In the genomic region with DNA sequence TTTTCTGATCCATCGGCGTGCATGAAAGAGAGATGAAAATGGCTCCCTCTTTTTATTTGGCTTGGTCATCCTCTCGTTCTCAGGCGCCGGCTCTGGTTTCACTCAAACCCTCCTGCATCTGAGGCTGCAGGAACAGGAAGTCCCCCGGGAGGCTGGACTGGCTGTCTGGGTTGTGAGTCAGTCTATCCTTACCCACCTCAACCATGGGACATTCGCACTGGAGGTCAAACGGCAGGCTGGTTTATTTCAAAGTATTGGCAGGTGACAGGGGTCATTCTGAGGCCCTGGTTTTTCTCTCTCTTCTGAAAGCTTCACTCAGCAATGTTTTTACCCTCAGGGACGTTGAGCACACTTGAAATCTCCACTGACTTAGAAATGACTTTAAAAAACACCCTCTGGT, we compare ENCODE assay signal across 8 mouse cellular contexts.
A peak's percentile ranks its signal among the peaks of the same experiment; 100 is the strongest.
DNase-seq lines count a peak whose midpoint lies in the region; ATAC-seq and TF ChIP-seq lines count a peak whose summit lies in the region.

No protein-coding gene starts in this region.

- 0 out of 2 replicates have a peak overlapping the region, but pooled peaks have one; percentile 48 for H3K27ac ChIP-seq in kidney, embryonic 15.5 days
- H3K27ac ChIP-seq in kidney, embryonic 16.5 days (ENCODE audit: low read length) = no peak overlapping the region
- no peak overlapping the region for H3K27ac ChIP-seq in embryonic facial prominence, embryonic 15.5 days (replicated peaks)
- peak overlapping the region; percentile 41; the same call in 1 of the 2 replicates for H3K27ac ChIP-seq in heart, postnatal 0 days (ENCODE audit: low read depth)
- peak overlapping the region; percentile 64; the same call in 1 of the 2 replicates for H3K27ac ChIP-seq in stomach, embryonic 15.5 days

- 0 out of 2 replicates have a peak overlapping the region, but pooled peaks have one; percentile 2 for H3K9ac ChIP-seq in kidney, embryonic 15.5 days
- no peak overlapping the region for H3K9ac ChIP-seq in kidney, embryonic 16.5 days (replicated peaks; ENCODE audit: low read length)
- no peak overlapping the region for H3K9ac ChIP-seq in embryonic facial prominence, embryonic 15.5 days
- H3K9ac ChIP-seq in heart, postnatal 0 days (replicated peaks; ENCODE audit: low read depth, low read length) = no peak overlapping the region
- H3K9ac ChIP-seq in stomach, embryonic 15.5 days = no peak overlapping the region

- 24% methylated on average over 9 of the region's 9 CpGs for WGBS in kidney, embryonic 15.5 days
- 27% methylated on average over 9 of the region's 9 CpGs for WGBS in kidney, embryonic 16.5 days
- WGBS in embryonic facial prominence, embryonic 15.5 days = 30% methylated on average over 9 of the region's 9 CpGs
- WGBS in heart, postnatal 0 days = 13% methylated on average over 9 of the region's 9 CpGs
- WGBS in stomach, embryonic 15.5 days = 35% methylated on average over 9 of the region's 9 CpGs

- no peaks in the 10 kb centered on the region for H3K36me3 ChIP-seq in kidney, embryonic 15.5 days
- H3K36me3 ChIP-seq in kidney, embryonic 16.5 days (ENCODE audit: insufficient read depth, low read length) = no peaks in the 10 kb centered on the region
- no peaks in the 10 kb centered on the region for H3K36me3 ChIP-seq in embryonic facial prominence, embryonic 15.5 days
- H3K36me3 ChIP-seq in heart, postnatal 0 days (replicated peaks; ENCODE audit: control insufficient read depth, insufficient read depth, low read length) = no peaks in the 10 kb centered on the region
- no peaks in the 10 kb centered on the region for H3K36me3 ChIP-seq in stomach, embryonic 15.5 days

- no peaks in the 10 kb centered on the region for H3K27me3 ChIP-seq in kidney, embryonic 15.5 days
- H3K27me3 ChIP-seq in kidney, embryonic 16.5 days (ENCODE audit: insufficient read depth, low read length) = no peaks in the 10 kb centered on the region
- no peaks in the 10 kb centered on the region for H3K27me3 ChIP-seq in embryonic facial prominence, embryonic 15.5 days
- no peaks in the 10 kb centered on the region for H3K27me3 ChIP-seq in heart, postnatal 0 days (ENCODE audit: control insufficient read depth, insufficient read depth, low read length)
- H3K27me3 ChIP-seq in stomach, embryonic 15.5 days (replicated peaks) = no peaks in the 10 kb centered on the region

- DNase-seq in heart, postnatal 0 days (ENCODE audit: low spot score) = peak; percentile 72
- no peak for DNase-seq in frontal cortex, postnatal 36 days (ENCODE audit: low spot score in 2 of 2)
- no peak for DNase-seq in cerebellum, postnatal 14 days
- DNase-seq in retina, postnatal 1 day = no peak

- peaks cover 18% of the 10 kb centered on the region for H3K4me1 ChIP-seq in kidney, embryonic 15.5 days
- peaks cover 14% of the 10 kb centered on the region for H3K4me1 ChIP-seq in kidney, embryonic 16.5 days (ENCODE audit: insufficient read depth, low read length)
- H3K4me1 ChIP-seq in embryonic facial prominence, embryonic 15.5 days = peaks cover 47% of the 10 kb centered on the region
- no peaks in the 10 kb centered on the region for H3K4me1 ChIP-seq in heart, postnatal 0 days (ENCODE audit: control insufficient read depth, insufficient read depth)
- H3K4me1 ChIP-seq in stomach, embryonic 15.5 days = peaks cover 24% of the 10 kb centered on the region

- no peak overlapping the region for H3K4me2 ChIP-seq in kidney, embryonic 15.5 days
- no peak overlapping the region for H3K4me2 ChIP-seq in kidney, embryonic 16.5 days (replicated peaks; ENCODE audit: low read depth, low read length)
- no peak overlapping the region for H3K4me2 ChIP-seq in embryonic facial prominence, embryonic 15.5 days (replicated peaks)
- no peak overlapping the region for H3K4me2 ChIP-seq in heart, postnatal 0 days (ENCODE audit: low read depth, low read length)
- H3K4me2 ChIP-seq in stomach, embryonic 15.5 days = no peak overlapping the region

- TF ChIP-seq CTCF in heart, postnatal 0 days (IDR thresholded peaks at IDR 0.05; ENCODE audit: low read depth) = no peak

- H3K4me3 ChIP-seq in kidney, embryonic 15.5 days (replicated peaks) = no peak overlapping the region
- no peak overlapping the region for H3K4me3 ChIP-seq in kidney, embryonic 16.5 days (ENCODE audit: low read length)
- H3K4me3 ChIP-seq in embryonic facial prominence, embryonic 15.5 days (replicated peaks) = no peak overlapping the region
- no peak overlapping the region for H3K4me3 ChIP-seq in heart, postnatal 0 days (ENCODE audit: low read depth, low read length)
- H3K4me3 ChIP-seq in stomach, embryonic 15.5 days (replicated peaks) = no peak overlapping the region

- no peak for TF ChIP-seq EP300 in heart, postnatal 0 days (IDR thresholded peaks at IDR 0.05; ENCODE audit: low read depth)

- no peaks in the 10 kb centered on the region for H3K9me3 ChIP-seq in kidney, embryonic 15.5 days (replicated peaks)
- H3K9me3 ChIP-seq in kidney, embryonic 16.5 days (ENCODE audit: low read length) = no peaks in the 10 kb centered on the region
- H3K9me3 ChIP-seq in embryonic facial prominence, embryonic 15.5 days (replicated peaks) = no peaks in the 10 kb centered on the region
- H3K9me3 ChIP-seq in heart, postnatal 0 days (replicated peaks; ENCODE audit: control insufficient read depth, low read length) = no peaks in the 10 kb centered on the region
- H3K9me3 ChIP-seq in stomach, embryonic 15.5 days = no peaks in the 10 kb centered on the region

- no peak; the same call in 1 of the 2 replicates for ATAC-seq in kidney, embryonic 15.5 days (replicated peaks; ENCODE audit: low FRiP score)
- ATAC-seq in kidney, embryonic 16.5 days (ENCODE audit: low FRiP score, low TSS enrichment) = no peak
- ATAC-seq in embryonic facial prominence, embryonic 15.5 days (ENCODE audit: insufficient number of reproducible peaks, low FRiP score, low TSS enrichment, low read depth) = peak; percentile 63; the same call in 1 of the 2 replicates
- ATAC-seq in heart, postnatal 0 days (ENCODE audit: insufficient read depth, low read depth) = peak; percentile 83
- 0 out of 2 replicates have a peak, but pooled peaks have one; percentile 43 for ATAC-seq in stomach, embryonic 15.5 days (ENCODE audit: insufficient read depth, low FRiP score, low read depth)

Comparison
In these comparisons a context has a peak if more than half of its experiments do, and no peak if none do; other contexts are left out.
1. H3K27ac ChIP-seq: peak in kidney, embryonic 15.5 days (single experiment), heart, postnatal 0 days (single experiment) and stomach, embryonic 15.5 days (single experiment); none in kidney, embryonic 16.5 days (single experiment) and embryonic facial prominence, embryonic 15.5 days (single experiment).
2. ATAC-seq: peak in embryonic facial prominence, embryonic 15.5 days (single experiment), heart, postnatal 0 days (single experiment) and stomach, embryonic 15.5 days (single experiment); none in kidney, embryonic 15.5 days (single experiment) and kidney, embryonic 16.5 days (single experiment).